Mouse (Mus musculus) left cerebral cortex, postnatal 4 days (tissue): ENCODE results near the gene Carns1. TPM values are rescaled to one million over a fixed set of nuclear protein-coding genes. Genes with fewer than 3 reads are reported as not detected.

ENCODE experiments used
- DNase-seq: peaks from one replicate; pipeline ENCODE4 v3.0.0-alpha.2; 2022
- intact Hi-C: fragments of 180-260 bp; cut with DNase I; formaldehyde crosslinking; loops from one replicate; pipeline ENCODE4 v1.15.1; 2025
- total RNA-seq, 2 experiments: library from RNA; stranded (reverse); gene quantifications; 2 replicates each; pipeline ENCODE4 v1.2.3; 2021

Gene Carns1
- total RNA-seq, 2 experiments from 2014 or later: 2.4 to 3.1 TPM

GRCm38 (mm10) chr19:4180411-4180810 is 5.1 kb upstream of the Carns1 start:
- DNase-seq: no peak
- intact Hi-C loops: no loop called here

- intact Hi-C loops: no loop called here
- no peak for DNase-seq
Observed at GRCm38 (mm10) chr19:4172925-4173324, 2.4 kb downstream of the Carns1 start.

GRCm38 (mm10) chr19:4171393-4172290 is 3.6 kb downstream of the Carns1 start:
- intact Hi-C loops: no loop called here

GRCm38 (mm10) chr19:4170723-4171392 is 4.4 kb downstream of the Carns1 start:
- DNase-seq: no peak
- intact Hi-C loops: no loop called here

More at GRCm38 (mm10) chr19:4171393-4172290, 3.6 kb downstream of the Carns1 start:
- DNase-seq: peak; percentile 46

- intact Hi-C loops: no loop called here
- DNase-seq: peak; percentile 64
Observed at GRCm38 (mm10) chr19:4169810-4170209, 5.5 kb downstream of the Carns1 start.

GRCm38 (mm10) chr19:4169378-4169784 is 5.9 kb downstream of the Carns1 start:
- intact Hi-C loops: no loop called here

GRCm38 (mm10) chr19:4166678-4167476 is 8.4 kb downstream of the Carns1 start:
- intact Hi-C loops: no loop called here
- peak; percentile 45 for DNase-seq

More at GRCm38 (mm10) chr19:4169378-4169784, 5.9 kb downstream of the Carns1 start:
- DNase-seq: peak; percentile 100

- no peak for DNase-seq
- intact Hi-C loops: no loop called here
Observed at GRCm38 (mm10) chr19:4164721-4165120, 10.6 kb downstream of the Carns1 start.

GRCm38 (mm10) chr19:4164100-4164499 is 11.2 kb downstream of the Carns1 start:
- intact Hi-C loops: no loop called here
- DNase-seq: no peak

GRCm38 (mm10) chr19:4163543-4163887 is 11.8 kb downstream of the Carns1 start:
- no peak for DNase-seq
- intact Hi-C loops: no loop called here

- DNase-seq: peak; percentile 97
- intact Hi-C loops: no loop called here
Observed at GRCm38 (mm10) chr19:4162646-4163542, 12.4 kb downstream of the Carns1 start, which contains the start of gene Rps6kb2. Rps6kb2 (minus strand) TSS chr19:4163354.

- no peak for DNase-seq
- intact Hi-C loops: no loop called here
Observed at GRCm38 (mm10) chr19:4159049-4159448, 16.2 kb downstream of the Carns1 start.

- intact Hi-C loops: no loop called here
- DNase-seq: no peak
Observed at GRCm38 (mm10) chr19:4156771-4157170, 18.5 kb downstream of the Carns1 start.

GRCm38 (mm10) chr19:4156073-4156579 is 19.2 kb downstream of the Carns1 start:
- intact Hi-C loops: no loop called here
- no peak for DNase-seq

GRCm38 (mm10) chr19:4155223-4156072 is 19.8 kb downstream of the Carns1 start:
- intact Hi-C loops: no loop called here
- DNase-seq: no peak

- no peak for DNase-seq
- intact Hi-C loops: no loop called here
Observed at GRCm38 (mm10) chr19:4154437-4155222, 20.6 kb downstream of the Carns1 start.

- intact Hi-C loops: no loop called here
- DNase-seq: peak; percentile 45
Observed at GRCm38 (mm10) chr19:4153232-4153654, 22.0 kb downstream of the Carns1 start, which contains the start of gene Ptprcap. Ptprcap (plus strand) TSS chr19:4153604.
